Mouse (Mus musculus) heart, postnatal 10 days (tissue): ENCODE measurements at regions not wholly inside any gene's neighbourhood (a gene's known extent, or its start where the extent isn't known, plus 50 kb on each side); places are given as distances from the start of the nearest gene placed in this dataset.
A peak's percentile ranks its signal among the peaks of the same experiment; 100 is the strongest.

Source experiments
- DNase-seq, 2 experiments: peaks; one replicate each; pipeline ENCODE4 v3.0.0; 2021
- intact Hi-C: fragments of 180-260 bp; cut with DNase I; formaldehyde crosslinking; loops from one replicate; pipeline ENCODE4 v1.15.1; 2025

GRCm38 (mm10) chr4:40400089-40400488 lies 71.9 kb upstream of the Tmem215 start:
- no peak for DNase-seq
- intact Hi-C loops = no loop called here

- intact Hi-C loops = no loop called here
- no peak for DNase-seq
Observed at GRCm38 (mm10) chr4:40390183-40390582, 81.8 kb upstream of the Tmem215 start.

GRCm38 (mm10) chr4:40385284-40385683 lies 86.7 kb upstream of the Tmem215 start:
- no peak for DNase-seq
- intact Hi-C loops = no loop called here

- intact Hi-C loops = no loop called here
- DNase-seq = no peak
Observed at GRCm38 (mm10) chr4:40384704-40385103, 87.3 kb upstream of the Tmem215 start.

GRCm38 (mm10) chr4:40380309-40380708 lies 91.7 kb upstream of the Tmem215 start:
- DNase-seq = no peak
- intact Hi-C loops = no loop called here

GRCm38 (mm10) chr4:40375439-40376154 lies 96.4 kb upstream of the Ndufb6 start:
- intact Hi-C loops = no loop called here
- no peak for DNase-seq

GRCm38 (mm10) chr4:40374213-40374612 lies 95.0 kb upstream of the Ndufb6 start:
- no peak for DNase-seq

GRCm38 (mm10) chr4:40364329-40364728 lies 85.1 kb upstream of the Ndufb6 start:
- intact Hi-C loops = no loop called here
- DNase-seq = no peak

More at GRCm38 (mm10) chr4:40374213-40374612, 95.0 kb upstream of the Ndufb6 start:
- intact Hi-C loops = no loop called here

- no peak for DNase-seq
- intact Hi-C loops = no loop called here
Observed at GRCm38 (mm10) chr4:40359307-40359706, 80.1 kb upstream of the Ndufb6 start.

- no peak for DNase-seq
- intact Hi-C loops = no loop called here
Observed at GRCm38 (mm10) chr4:40357088-40357853, 78.0 kb upstream of the Ndufb6 start.

GRCm38 (mm10) chr4:40355791-40356450 lies 76.7 kb upstream of the Ndufb6 start:
- intact Hi-C loops = no loop called here
- DNase-seq = no peak

GRCm38 (mm10) chr4:40354456-40354855 lies 75.2 kb upstream of the Ndufb6 start:
- DNase-seq = no peak
- intact Hi-C loops = no loop called here

- no peak for DNase-seq
- intact Hi-C loops = no loop called here
Observed at GRCm38 (mm10) chr4:40351648-40352047, 72.4 kb upstream of the Ndufb6 start.

- intact Hi-C loops = no loop called here
- no peak for DNase-seq
Observed at GRCm38 (mm10) chr4:40351090-40351489, 71.9 kb upstream of the Ndufb6 start.

GRCm38 (mm10) chr4:40345847-40346246 lies 66.6 kb upstream of the Ndufb6 start:
- intact Hi-C loops = no loop called here
- DNase-seq = no peak

- no peak for DNase-seq
- intact Hi-C loops = no loop called here
Observed at GRCm38 (mm10) chr4:40342181-40342580, 63.0 kb upstream of the Ndufb6 start.

- no peak for DNase-seq
- intact Hi-C loops = no loop called here
Observed at GRCm38 (mm10) chr4:40334841-40335240, 55.6 kb upstream of the Ndufb6 start.

GRCm38 (mm10) chr4:40329737-40330136 lies 50.5 kb upstream of the Ndufb6 start:
- intact Hi-C loops = no loop called here
- peak; percentile 58 to 68 for DNase-seq
